Mouse (Mus musculus): Measurements from ENCODE around the gene Cmip.

GRCm38 (mm10) chr8:117498179-117498914 lies 241.5 kb downstream of the Cmip start, which contains the start of gene Plcg2:
- TF ChIP-seq CTCF (IDR thresholded peaks at IDR 0.05 in 2 of 3, conservative IDR thresholded peaks at IDR 0.05 in 1 of 3; ENCODE audit: control insufficient read depth in 1 of 3, insufficient read depth in 1 of 3, low read depth in 2 of 3, low read length in 3 of 3, poor library complexity in 1 of 3, severe bottlenecking in 1 of 3) (no peak), POLR2A (IDR thresholded peaks at IDR 0.05; ENCODE audit: control insufficient read depth in 1 of 2, insufficient read depth in 1 of 2, low read depth in 1 of 2, low read length in 2 of 2, poor library complexity in 1 of 2) (peak; percentile 65 to 68), MEF2A (IDR thresholded peaks at IDR 0.05; ENCODE audit: extremely low read depth, insufficient replicate concordance, low read depth, low read length, poor library complexity, severe bottlenecking) (no peak), TAL1 (IDR thresholded peaks at IDR 0.05; ENCODE audit: low read length) (no peak), ZNF384 (IDR thresholded peaks at IDR 0.05; ENCODE audit: low read depth, low read length) (no peak), MAZ (IDR thresholded peaks at IDR 0.05; ENCODE audit: low read depth, low read length) (no peak), GATA1 (IDR thresholded peaks at IDR 0.05; ENCODE audit: low read depth, low read length) (no peak), USF1 (IDR thresholded peaks at IDR 0.05; ENCODE audit: low read depth, low read length) (peak; percentile 97)

All from MEL (cell line).